Mouse (Mus musculus): ENCODE results near the gene Golph3. TPM values are rescaled to one million over a fixed set of nuclear protein-coding genes. Genes with fewer than 3 reads are reported as not detected.

Golph3 gene
- total RNA-seq, 2 experiments from 2014 or later: 69.0 to 74.6 TPM

DNA sequence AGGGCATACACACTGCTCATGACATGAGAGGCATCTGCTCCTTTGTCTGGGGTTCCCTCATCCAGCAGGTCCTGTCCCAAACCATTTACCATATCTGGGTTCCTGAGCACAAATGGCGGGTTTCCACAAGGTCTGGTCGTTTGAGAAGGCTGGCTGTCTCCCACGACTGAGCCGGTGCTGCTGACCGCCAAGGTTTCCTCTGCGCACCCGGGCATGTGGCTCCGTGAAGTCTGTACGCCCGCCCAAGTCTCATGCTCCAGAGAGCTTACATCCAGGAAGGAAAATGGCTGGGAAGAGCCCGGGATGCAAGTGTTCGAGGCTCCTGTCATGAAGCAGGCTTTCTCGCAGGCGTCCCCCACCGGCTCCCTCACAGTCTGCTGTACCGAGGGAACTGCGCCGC is 53.7 kb downstream of the Golph3 start:
- intact Hi-C loops (cut with DNase I): loop anchor here (5.0 kb wide), 2 partner anchors 87 to 417 kb away; no protein-coding TSS in a partner anchor

DNA sequence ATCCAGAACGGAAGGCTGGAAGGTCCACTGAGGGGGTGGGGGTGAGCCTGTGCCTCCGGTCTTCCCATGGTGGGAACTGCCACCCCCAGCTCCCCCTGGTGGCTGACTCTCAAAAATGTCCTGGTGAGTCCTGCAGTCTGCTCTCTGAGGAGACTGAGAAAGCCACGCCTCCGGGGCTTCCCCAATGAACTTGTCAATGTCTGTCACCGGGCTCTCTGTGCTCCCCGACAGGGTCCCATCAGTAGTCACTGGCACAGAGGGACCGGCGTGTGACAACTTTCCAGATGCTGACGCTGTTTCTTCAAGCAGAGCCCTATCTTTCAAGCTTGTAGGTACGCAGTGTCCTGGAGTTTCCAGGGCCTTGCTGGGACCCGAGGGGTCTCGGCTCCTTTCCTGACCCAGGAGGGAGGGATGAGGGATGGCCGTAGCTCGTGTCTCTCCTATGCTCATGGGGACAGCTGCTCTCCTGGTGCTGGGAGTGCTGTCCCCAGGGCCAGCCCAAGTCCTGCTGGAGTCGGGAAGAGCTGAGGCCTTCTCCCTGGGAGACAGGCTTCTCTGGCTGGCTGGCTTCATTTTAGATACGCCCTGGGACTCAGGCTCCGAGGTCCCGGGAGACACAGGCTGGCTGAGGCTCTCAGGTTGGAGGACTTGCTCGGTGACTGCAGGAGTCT is 54.5 kb downstream of the Golph3 start:
- DNase-seq: peak; percentile 71 to 83
- intact Hi-C loops (cut with DNase I): loop anchor here (5.0 kb wide), 1 partner anchor 87 kb away; no protein-coding TSS in a partner anchor

More for the DNA sequence above, 53.7 kb downstream of the Golph3 start:
- no peak for DNase-seq

DNA sequence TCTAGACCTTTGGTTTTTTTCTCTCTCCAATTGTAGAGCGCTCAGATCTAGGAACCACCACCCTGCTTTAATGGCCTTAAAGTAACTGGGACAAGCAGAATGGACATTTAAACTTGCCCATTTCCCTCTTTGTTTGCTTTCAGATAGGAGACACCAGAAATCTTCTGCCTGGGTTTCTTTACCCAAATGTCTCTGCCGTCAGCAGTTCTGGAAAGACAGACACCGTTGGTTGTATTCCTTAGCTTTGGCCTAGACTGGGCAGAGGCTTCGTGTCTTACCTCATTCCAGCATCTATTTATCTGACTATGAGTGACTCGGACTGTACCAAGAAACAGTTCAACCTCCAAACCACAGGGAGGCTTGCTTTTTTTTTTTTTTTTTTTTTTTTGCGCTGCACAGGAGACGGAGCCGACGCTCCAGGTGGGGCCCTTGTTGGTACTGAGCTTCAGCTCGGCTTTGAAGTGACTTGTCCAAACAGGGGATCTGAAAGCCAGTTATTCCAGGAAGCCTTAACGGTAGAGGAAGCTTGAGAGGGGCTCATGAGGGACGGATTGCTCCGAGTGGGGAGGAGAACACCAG is 55.3 kb downstream of the Golph3 start:
- no peak for DNase-seq
- intact Hi-C loops (cut with DNase I): loop anchor here (5.0 kb wide), 1 partner anchor 86 kb away; no protein-coding TSS in a partner anchor

DNA sequence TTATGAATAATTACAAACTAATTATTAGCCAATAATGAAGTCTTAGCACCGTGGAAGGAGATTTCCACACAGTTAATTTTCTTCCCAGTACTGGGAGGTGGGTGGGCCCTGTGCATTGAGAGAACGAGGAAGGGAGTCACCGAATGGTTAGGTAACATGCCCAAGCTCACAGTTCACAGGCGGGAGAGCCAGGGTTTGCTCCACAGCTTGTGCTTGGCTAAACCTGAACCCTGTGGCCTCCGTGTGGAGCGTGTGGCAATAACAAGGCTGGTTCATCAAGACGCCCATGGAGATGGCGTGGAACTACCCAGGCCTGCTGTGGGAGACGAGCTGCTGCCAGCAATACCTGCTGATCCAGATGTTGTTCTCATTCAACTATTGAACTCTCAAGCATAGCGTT is 56.5 kb downstream of the Golph3 start:
- no peak for DNase-seq
- intact Hi-C loops (cut with DNase I): loop anchor here (5.0 kb wide), 1 partner anchor 85 kb away; no protein-coding TSS in a partner anchor

DNA sequence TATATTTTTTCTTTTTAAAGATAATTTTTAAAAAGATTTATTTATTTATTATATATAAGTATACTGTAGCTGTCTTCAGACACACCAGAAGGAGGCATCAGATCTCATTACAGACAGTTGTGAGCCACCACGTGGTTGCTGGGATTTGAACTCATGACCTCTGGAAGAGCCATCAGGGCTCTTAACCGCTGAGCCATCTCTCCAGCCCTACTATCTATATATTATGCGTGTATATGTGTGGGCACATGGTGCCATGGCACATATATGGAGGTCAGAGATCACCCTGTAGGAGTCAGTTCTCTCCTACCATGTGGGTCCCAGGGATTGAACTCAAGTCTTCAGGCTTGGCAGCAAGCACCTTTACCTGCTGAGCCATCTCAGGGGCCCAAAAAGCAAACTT is 58.8 kb downstream of the Golph3 start:
- intact Hi-C loops (cut with DNase I): no loop called here
- DNase-seq: no peak

DNA sequence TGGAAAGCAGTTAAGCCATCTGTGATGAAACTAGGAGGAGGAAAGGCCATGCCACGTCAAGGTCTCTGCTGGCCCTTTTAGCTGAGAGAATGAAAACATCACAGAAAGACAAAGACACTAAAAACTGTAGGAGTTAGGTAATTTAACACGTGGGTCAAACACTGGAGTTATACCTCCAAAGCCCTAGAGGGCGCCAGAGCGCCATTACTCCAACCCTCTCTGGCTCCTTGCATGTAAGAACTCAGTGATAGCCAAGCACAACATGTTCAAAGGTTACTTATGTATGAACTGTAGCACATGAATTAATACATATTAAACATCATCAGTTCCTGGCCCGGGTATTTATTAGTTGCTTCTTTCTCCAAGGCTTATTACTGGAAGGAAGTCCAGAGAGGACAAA is 59.3 kb downstream of the Golph3 start:
- DNase-seq: no peak
- intact Hi-C loops (cut with DNase I): no loop called here

DNA sequence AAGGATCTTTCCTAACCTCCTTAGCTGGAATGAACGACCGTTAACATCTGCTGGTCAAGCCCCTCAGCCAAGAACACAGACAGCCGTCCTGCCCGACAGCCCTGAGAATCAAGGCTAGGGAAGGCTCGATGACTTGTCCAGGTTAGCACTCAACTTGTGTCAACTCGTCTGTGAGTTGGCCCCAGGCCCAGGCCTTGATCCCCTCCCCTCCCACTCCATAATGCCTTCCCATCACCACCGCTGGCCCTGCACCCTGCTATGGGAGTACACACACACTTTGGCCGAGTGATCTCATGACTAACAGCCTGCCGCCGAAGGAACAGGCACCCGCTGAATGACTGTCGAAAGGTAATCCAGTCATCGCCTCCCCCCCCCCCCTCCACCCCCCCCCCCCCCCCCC is 63.4 kb downstream of the Golph3 start:
- intact Hi-C loops (cut with DNase I): no loop called here
- DNase-seq: no peak

DNA sequence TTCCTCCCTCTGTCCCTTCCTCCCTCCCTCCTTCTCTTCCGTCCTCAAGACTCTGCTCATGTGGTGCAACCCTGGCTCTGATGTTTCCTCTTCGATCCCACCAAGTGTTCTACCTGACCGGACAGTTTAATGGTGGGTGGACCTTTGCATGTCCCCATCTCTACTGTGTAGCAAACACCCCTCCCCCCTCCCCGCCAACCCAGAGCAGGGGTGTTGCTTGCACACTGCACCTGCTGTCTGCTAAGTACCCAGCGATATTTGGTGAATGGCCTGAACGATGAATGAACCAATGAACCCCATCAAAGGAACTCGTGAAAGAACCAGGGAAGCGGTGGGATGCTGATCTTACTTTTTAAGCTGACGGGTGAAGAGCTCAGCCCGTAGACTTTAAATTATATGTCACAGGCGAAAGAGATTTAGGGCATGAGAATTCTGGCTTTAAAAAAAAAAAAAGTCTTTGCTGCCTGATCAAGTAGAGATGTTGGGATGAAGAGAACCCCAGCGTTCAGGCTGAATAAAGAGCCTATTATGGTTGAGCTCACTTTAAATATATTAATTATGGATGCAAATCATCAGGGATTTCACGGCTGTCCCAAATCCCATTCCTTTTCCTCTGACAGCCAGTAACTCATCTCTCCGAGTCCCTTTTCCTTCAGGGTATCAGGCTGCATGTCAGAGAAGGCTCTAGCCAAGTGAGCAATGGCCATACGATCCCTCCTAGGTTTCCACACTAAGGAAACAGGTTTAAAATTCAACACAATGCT is 67.7 kb downstream of the Golph3 start:
- intact Hi-C loops (cut with DNase I): no loop called here
- DNase-seq: no peak

DNA sequence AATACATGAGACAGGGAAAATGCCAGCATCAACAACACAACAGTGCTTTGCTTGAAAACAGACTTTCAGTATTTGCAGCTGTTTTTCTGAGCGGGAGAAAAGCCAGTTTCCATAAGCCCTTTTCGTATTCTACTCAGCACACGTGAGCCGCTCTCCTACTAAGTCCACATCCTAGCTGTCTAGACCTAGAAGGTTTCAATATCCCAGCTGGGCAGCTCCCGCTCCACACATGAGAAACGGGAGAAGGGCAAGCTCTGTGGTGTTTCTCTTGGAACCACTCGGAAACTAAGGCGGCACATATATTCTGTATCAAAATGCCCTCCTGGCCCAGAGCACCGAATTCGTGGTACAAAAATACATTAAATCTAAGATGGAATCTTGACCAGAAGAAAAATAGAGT is 73.5 kb downstream of the Golph3 start:
- DNase-seq: no peak
- intact Hi-C loops (cut with DNase I): loop anchor here (1.0 kb wide), 1 partner anchor 26 kb away; no protein-coding TSS in a partner anchor

DNA sequence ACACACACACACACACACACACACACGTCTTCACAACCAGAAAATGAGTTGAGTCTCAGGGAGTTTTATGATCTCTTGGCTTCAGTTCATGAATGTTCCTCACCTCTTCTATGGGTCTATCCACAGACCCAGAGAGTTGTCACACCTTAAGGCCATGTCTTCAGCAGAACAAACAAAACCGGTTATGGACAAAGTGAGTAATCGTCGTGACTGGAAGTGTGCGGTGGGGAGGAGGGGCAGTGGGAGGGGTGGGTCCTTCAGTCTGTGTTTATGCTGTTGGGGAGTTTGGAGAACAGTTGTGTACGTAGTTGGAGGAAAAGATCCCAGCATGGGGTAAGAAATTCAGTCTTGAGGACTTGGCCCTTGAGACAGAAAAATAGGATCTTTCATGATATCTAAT is 75.8 kb downstream of the Golph3 start:
- DNase-seq: no peak
- intact Hi-C loops (cut with DNase I): no loop called here

Other genes with a start within 250 kb of the Golph3 start
- gene Zfr, start 203.6 kb upstream of the Golph3 start, total RNA-seq (2021): 10 to 100 TPM; 55.6 to 59.3 TPM
- 1 to 10 TPM; 3.1 to 3.7 TPM for gene Mtmr12, start 116.4 kb upstream of the Golph3 start, total RNA-seq (2021)
- gene 1810049J17Rik, start 449 bp downstream of the Golph3 start, total RNA-seq (2021): not detected

Measured in gastrocnemius, postnatal 36 days (tissue).